Mouse (Mus musculus): ENCODE results near the gene Sema3g.

- TF ChIP-seq EP300 (IDR thresholded peaks at IDR 0.05; ENCODE audit: low read depth), result no peak
- TF ChIP-seq CTCF (IDR thresholded peaks at IDR 0.05; ENCODE audit: low read depth), result no peak
Measured at GRCm38 (mm10) chr14:31195521-31195920, 22.1 kb upstream of the Sema3g start.

Measured in liver, embryonic 14.5 days (tissue).